Mouse (Mus musculus) forebrain, embryonic 11.5 days (tissue): ENCODE data around the gene Stpg1. TPM values are rescaled to one million over a fixed set of nuclear protein-coding genes. Genes with fewer than 3 reads are reported as not detected.

Experiments used
- ATAC-seq: fragments of 200-750 bp; cut with Nextera tagmentation; replicated peaks from 2 replicates; pipeline ENCODE4 v1.8.0; 2017; ENCODE audit warnings: moderate TSS enrichment; ENCODE audit not compliant: low FRiP score
- DNase-seq: peaks from one replicate; pipeline ENCODE4 v3.0.0-alpha.2; 2017; ENCODE audit warnings: low spot score
- H3K27ac ChIP-seq: fragments of 300-500 bp; sonication (generic); 2 replicates; pipeline ENCODE4 v1.5.1; 2014; ENCODE audit warnings: low read depth, low read length
- H3K27me3 ChIP-seq: fragments of 300-500 bp; sonication (generic); 2 replicates; pipeline ENCODE4 v1.6.1; 2014; ENCODE audit warnings: mild to moderate bottlenecking, low read length, mixed read lengths; ENCODE audit not compliant: control insufficient read depth, insufficient read depth
- H3K36me3 ChIP-seq: fragments of 300-500 bp; sonication (generic); 2 replicates; pipeline ENCODE4 v1.6.1; 2014; ENCODE audit warnings: mild to moderate bottlenecking, low read length, moderate library complexity, mixed read lengths; ENCODE audit not compliant: control insufficient read depth, insufficient read depth
- H3K4me1 ChIP-seq: fragments of 300-500 bp; sonication (generic); replicated peaks from 2 replicates; pipeline ENCODE4 v1.6.1; 2014; ENCODE audit warnings: low read length, mixed read lengths; ENCODE audit not compliant: control insufficient read depth, insufficient read depth
- H3K4me2 ChIP-seq: fragments of 300-500 bp; sonication (generic); 2 replicates; pipeline ENCODE4 v1.6.1; 2014; ENCODE audit warnings: low read depth, mild to moderate bottlenecking, low read length, moderate library complexity, mixed read lengths; ENCODE audit not compliant: severe bottlenecking
- H3K4me3 ChIP-seq: fragments of 300-500 bp; sonication (generic); 2 replicates; pipeline ENCODE4 v1.5.1; 2014; ENCODE audit warnings: low read depth, low read length
- H3K9ac ChIP-seq: fragments of 300-500 bp; sonication (generic); 2 replicates; pipeline ENCODE4 v1.6.1; 2014; ENCODE audit warnings: low read length
- H3K9me3 ChIP-seq: fragments of 300-500 bp; sonication (generic); 2 replicates; pipeline ENCODE4 v1.6.1; 2016; ENCODE audit warnings: low read length, mixed read lengths; ENCODE audit not compliant: control insufficient read depth
- WGBS: fragments of 180-500 bp; shearing (Covaris S2); extraction: QIAGEN DNeasy Blood & Tissue Kit; methylation state at CpG from one replicate; pipeline ENCODE4 v1.1.7; 2014; 5-methylcytosine and 5-hydroxymethylcytosine counted together
- polyA plus RNA-seq: library from polyadenylated mRNA; unstranded; fragments of >200 nt; fragmentation: Nextera tagmentation; extraction: Ambion mirVana; gene quantifications from 2 replicates; pipeline ENCODE4 v1.2.1, GENCODE M21; 2014

Stpg1 gene
- polyA plus RNA-seq, 1 experiment from 2014 or later = 0.35 TPM

GRCm38 (mm10) chr4:135518135-135518534 is 23.5 kb downstream of the Stpg1 start:
- DNase-seq (no peak), ATAC-seq (no peak)
- H3K9me3 ChIP-seq = no peaks in the 10 kb centered on the region
- WGBS = 90% methylated on average over 12 of the region's 12 CpGs
- no peak overlapping the region for H3K4me3 ChIP-seq
- no peaks in the 10 kb centered on the region for H3K27me3 ChIP-seq
- H3K4me2 ChIP-seq = no peak overlapping the region
- H3K27ac ChIP-seq = no peak overlapping the region
- no peaks in the 10 kb centered on the region for H3K36me3 ChIP-seq
- no peaks in the 10 kb centered on the region for H3K4me1 ChIP-seq
- H3K9ac ChIP-seq = no peak overlapping the region

- Histone ChIP-seq H3K9ac (no peak overlapping the region), H3K27ac (no peak overlapping the region), H3K27me3 (no peaks in the 10 kb centered on the region), H3K4me1 (peaks cover 7% of the 10 kb centered on the region; the same call in 1 of the 2 replicates), H3K36me3 (no peaks in the 10 kb centered on the region), H3K4me2 (no peak overlapping the region), H3K9me3 (no peaks in the 10 kb centered on the region), H3K4me3 (no peak overlapping the region)
- 82% methylated on average over 9 of the region's 9 CpGs for WGBS
- ATAC-seq (no peak), DNase-seq (no peak)
Observed at GRCm38 (mm10) chr4:135520421-135520820, 25.8 kb downstream of the Stpg1 start.

- Histone ChIP-seq H3K4me1 (peaks cover 16% of the 10 kb centered on the region), H3K9me3 (no peaks in the 10 kb centered on the region), H3K9ac (no peak overlapping the region), H3K4me2 (no peak overlapping the region), H3K27me3 (no peaks in the 10 kb centered on the region; the same call in 1 of the 2 replicates), H3K36me3 (no peaks in the 10 kb centered on the region), H3K4me3 (no peak overlapping the region), H3K27ac (peak overlapping the region; percentile 65; the same call in 1 of the 2 replicates)
- 2% methylated on average over 7 of the region's 7 CpGs for WGBS
- peak; percentile 71; the same call in 1 of the 2 replicates for ATAC-seq
- peak; percentile 64 for DNase-seq
Observed at GRCm38 (mm10) chr4:135523939-135524338, 29.3 kb downstream of the Stpg1 start.

- Histone ChIP-seq H3K4me3 (no peak overlapping the region), H3K36me3 (no peaks in the 10 kb centered on the region), H3K27ac (no peak overlapping the region), H3K4me2 (no peak overlapping the region), H3K9ac (no peak overlapping the region), H3K27me3 (no peaks in the 10 kb centered on the region; the same call in 1 of the 2 replicates), H3K4me1 (peaks cover 16% of the 10 kb centered on the region), H3K9me3 (no peaks in the 10 kb centered on the region; the same call in 1 of the 2 replicates)
- no peak for ATAC-seq
- WGBS = 66% methylated on average over 12 of the region's 12 CpGs
- DNase-seq = no peak
Observed at GRCm38 (mm10) chr4:135525057-135525456, 30.5 kb downstream of the Stpg1 start.

GRCm38 (mm10) chr4:135526039-135526710 is 31.6 kb downstream of the Stpg1 start:
- Histone ChIP-seq H3K36me3 (no peaks in the 10 kb centered on the region), H3K4me2 (peak overlapping the region; percentile 21; the same call in 1 of the 2 replicates), H3K27ac (no peak overlapping the region; the same call in 1 of the 2 replicates), H3K9ac (0 out of 2 replicates have a peak overlapping the region, but pooled peaks have one; percentile 14), H3K4me1 (peaks cover 16% of the 10 kb centered on the region), H3K4me3 (no peak overlapping the region), H3K9me3 (peaks cover 6% of the 10 kb centered on the region; the same call in 1 of the 2 replicates), H3K27me3 (no peaks in the 10 kb centered on the region; the same call in 1 of the 2 replicates)
- DNase-seq = peak; percentile 78
- peak; percentile 63 for ATAC-seq
- 6% methylated on average over 14 of the region's 14 CpGs for WGBS

GRCm38 (mm10) chr4:135530270-135530669 is 35.7 kb downstream of the Stpg1 start:
- Histone ChIP-seq H3K4me1 (peaks cover 11% of the 10 kb centered on the region), H3K27ac (no peak overlapping the region), H3K4me3 (no peak overlapping the region), H3K9ac (no peak overlapping the region), H3K4me2 (no peak overlapping the region), H3K27me3 (no peaks in the 10 kb centered on the region; the same call in 1 of the 2 replicates), H3K9me3 (peaks cover 6% of the 10 kb centered on the region; the same call in 1 of the 2 replicates), H3K36me3 (no peaks in the 10 kb centered on the region)
- 58% methylated on average over 2 of the region's 2 CpGs for WGBS
- ATAC-seq = no peak
- no peak for DNase-seq

- WGBS = 91% methylated on average over 9 of the region's 9 CpGs
- Histone ChIP-seq H3K36me3 (no peaks in the 10 kb centered on the region), H3K4me2 (no peak overlapping the region), H3K4me3 (no peak overlapping the region), H3K4me1 (peaks cover 5% of the 10 kb centered on the region; the same call in 1 of the 2 replicates), H3K9ac (no peak overlapping the region), H3K27ac (no peak overlapping the region), H3K9me3 (peaks cover 6% of the 10 kb centered on the region; the same call in 1 of the 2 replicates), H3K27me3 (no peaks in the 10 kb centered on the region; the same call in 1 of the 2 replicates)
- ATAC-seq (no peak), DNase-seq (no peak)
Observed at GRCm38 (mm10) chr4:135531236-135531635, 36.6 kb downstream of the Stpg1 start.

GRCm38 (mm10) chr4:135531771-135532613 is 37.4 kb downstream of the Stpg1 start:
- ATAC-seq = no peak
- Histone ChIP-seq H3K27ac (no peak overlapping the region), H3K36me3 (no peaks in the 10 kb centered on the region), H3K9me3 (peaks cover 6% of the 10 kb centered on the region; the same call in 1 of the 2 replicates), H3K4me3 (no peak overlapping the region), H3K27me3 (no peaks in the 10 kb centered on the region; the same call in 1 of the 2 replicates), H3K4me1 (peaks cover 1% of the 10 kb centered on the region; the same call in 1 of the 2 replicates), H3K4me2 (no peak overlapping the region), H3K9ac (no peak overlapping the region)
- 56% methylated on average over 9 of the region's 9 CpGs for WGBS
- DNase-seq = no peak
